Mouse (Mus musculus) E14TG2a.4 (cell line): ENCODE measurements around the gene Stxbp1.

ENCODE experiments used
- CTCF ChIP-seq: conservative IDR thresholded peaks from 2 replicates; pipeline ENCODE4 v1.5.1; 2014; ENCODE audit warnings: low read length
- NANOG ChIP-seq: IDR thresholded peaks from 2 replicates; pipeline ENCODE4 v1.6.1; 2014; ENCODE audit warnings: borderline replicate concordance, low read length, mixed read lengths
- POU5F1 ChIP-seq: IDR thresholded peaks from 2 replicates; pipeline ENCODE4 v1.6.1; 2014; ENCODE audit warnings: low read length, borderline replicate concordance

- TF ChIP-seq CTCF = no peak
- no peak for TF ChIP-seq POU5F1
- no peak for TF ChIP-seq NANOG
Measured at GRCm38 (mm10) chr2:32768661-32769285, 78.3 kb downstream of the Stxbp1 start.
